Mouse (Mus musculus) liver, postnatal 0 days (tissue): ENCODE measurements around the gene Slc6a19. TPM values are rescaled to one million over a fixed set of nuclear protein-coding genes. Genes with fewer than 3 reads are reported as not detected.

Experiments used
- ATAC-seq: fragments of 200-750 bp; cut with Nextera tagmentation; 2 replicates; pipeline ENCODE4 v1.8.0; 2017; ENCODE audit warnings: mild to moderate bottlenecking, moderate library complexity
- DNase-seq: peaks from one replicate; pipeline ENCODE4 v3.0.0-alpha.2; 2016
- H3K27ac ChIP-seq: fragments of 300-500 bp; sonication (generic); 2 replicates; pipeline ENCODE4 v1.5.1; 2014; ENCODE audit warnings: antibody characterized with exemption, moderate library complexity, mild to moderate bottlenecking, low read depth
- H3K27me3 ChIP-seq: fragments of 300-500 bp; sonication (generic); 2 replicates; pipeline ENCODE4 v1.6.1; 2014; ENCODE audit warnings: low read length, control low read depth, mixed read lengths; ENCODE audit not compliant: insufficient read depth
- H3K36me3 ChIP-seq: fragments of 300-500 bp; sonication (generic); replicated peaks from 2 replicates; pipeline ENCODE4 v1.6.1; 2014; ENCODE audit warnings: mild to moderate bottlenecking, control low read depth, low read length, moderate library complexity, mixed read lengths; ENCODE audit not compliant: insufficient read depth
- H3K4me1 ChIP-seq: fragments of 300-500 bp; sonication (generic); 2 replicates; pipeline ENCODE4 v1.6.1; 2014; ENCODE audit warnings: antibody characterized with exemption, mild to moderate bottlenecking, control low read depth; ENCODE audit not compliant: insufficient read depth
- H3K4me2 ChIP-seq: fragments of 300-500 bp; sonication (generic); 2 replicates; pipeline ENCODE4 v1.6.1; 2014; ENCODE audit warnings: low read depth, mild to moderate bottlenecking, low read length, moderate library complexity, mixed read lengths
- H3K4me3 ChIP-seq: fragments of 300-500 bp; sonication (generic); 2 replicates; pipeline ENCODE4 v1.5.1; 2014; ENCODE audit warnings: low read depth, low read length
- H3K9ac ChIP-seq: fragments of 300-500 bp; sonication (generic); replicated peaks from 2 replicates; pipeline ENCODE4 v1.6.1; 2014; ENCODE audit warnings: mild to moderate bottlenecking, moderate library complexity
- H3K9me3 ChIP-seq: fragments of 300-500 bp; sonication (generic); 2 replicates; pipeline ENCODE4 v1.6.1; 2016; ENCODE audit warnings: mild to moderate bottlenecking, control low read depth, low read length, mixed read lengths
- CTCF ChIP-seq: sonication (generic); IDR thresholded peaks from 2 replicates; pipeline ENCODE4 v1.5.1; 2016; ENCODE audit warnings: antibody characterized with exemption, low read depth
- EP300 ChIP-seq: IDR thresholded peaks from 2 replicates; pipeline ENCODE4 v1.6.1; 2016; ENCODE audit warnings: antibody characterized with exemption, low read depth, mild to moderate bottlenecking
- WGBS: fragments of 180-500 bp; shearing (Covaris S2); extraction: QIAGEN DNeasy Blood & Tissue Kit; methylation state at CpG from one replicate; pipeline ENCODE4 v1.1.7; 2014; ENCODE audit not compliant: insufficient replicate concordance; 5-methylcytosine and 5-hydroxymethylcytosine counted together
- polyA plus RNA-seq: library from polyadenylated mRNA; unstranded; fragments of >200 nt; fragmentation: Nextera tagmentation; extraction: Ambion mirVana; gene quantifications from 2 replicates; pipeline ENCODE4 v1.2.1, GENCODE M21; 2015

Gene Slc6a19
- polyA plus RNA-seq, 1 experiment from 2014 or later, result 1.4 TPM

DNA sequence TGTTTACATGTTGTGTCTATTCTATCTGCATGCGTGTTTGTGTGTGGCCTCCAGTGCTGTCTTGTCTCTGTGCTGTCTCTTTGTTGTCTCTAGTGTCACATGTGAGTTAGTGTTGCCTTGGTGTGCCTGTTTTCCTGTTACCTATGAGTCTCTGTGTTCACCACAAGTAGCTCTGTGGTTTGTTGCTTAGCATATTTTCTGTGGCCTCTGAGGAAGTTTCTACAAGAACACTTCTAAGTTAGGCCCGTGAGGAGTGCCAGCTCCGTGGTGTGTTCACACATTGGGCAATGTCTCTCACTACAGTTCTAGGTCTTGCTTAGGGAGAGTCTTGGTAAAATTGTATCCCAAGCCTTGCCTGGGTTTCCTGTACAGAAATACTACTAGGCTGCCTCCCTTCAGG, 32.3 kb upstream of the Slc6a19 start:
- H3K9me3 ChIP-seq, result no peaks in the 10 kb centered on the region
- no peak overlapping the region for H3K4me3 ChIP-seq
- H3K4me2 ChIP-seq, result no peak overlapping the region
- no peaks in the 10 kb centered on the region for H3K36me3 ChIP-seq
- 55% methylated on average over 3 of the region's 3 CpGs for WGBS
- H3K9ac ChIP-seq, result no peak overlapping the region
- peaks cover 17% of the 10 kb centered on the region for H3K4me1 ChIP-seq
- no peak for DNase-seq
- H3K27me3 ChIP-seq, result peaks cover 9% of the 10 kb centered on the region
- ATAC-seq, result no peak
- TF ChIP-seq CTCF, result no peak
- TF ChIP-seq EP300, result no peak
- H3K27ac ChIP-seq, result no peak overlapping the region

DNA sequence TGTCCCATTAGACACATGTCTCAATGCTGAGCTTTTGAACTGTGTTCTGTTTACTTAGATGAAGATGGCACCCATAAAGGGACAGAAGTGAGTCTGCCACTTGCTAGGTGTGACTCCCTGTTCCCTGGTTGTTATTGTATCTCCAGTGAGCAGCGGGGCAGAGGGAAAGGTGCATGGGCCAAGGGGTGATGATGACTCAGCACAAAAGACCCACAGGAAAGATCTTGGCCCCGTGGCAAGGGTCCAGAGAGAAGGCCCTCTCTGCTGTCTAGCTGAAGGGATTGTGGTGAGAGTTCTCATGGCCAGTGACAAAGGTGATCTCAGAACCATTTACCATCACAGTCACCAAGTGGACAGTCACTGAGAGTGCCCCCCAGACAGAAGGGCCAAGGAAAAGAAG, 31.3 kb upstream of the Slc6a19 start:
- 57% methylated on average over 2 of the region's 2 CpGs for WGBS
- TF ChIP-seq EP300, result no peak
- TF ChIP-seq CTCF, result no peak
- DNase-seq, result no peak

DNA sequence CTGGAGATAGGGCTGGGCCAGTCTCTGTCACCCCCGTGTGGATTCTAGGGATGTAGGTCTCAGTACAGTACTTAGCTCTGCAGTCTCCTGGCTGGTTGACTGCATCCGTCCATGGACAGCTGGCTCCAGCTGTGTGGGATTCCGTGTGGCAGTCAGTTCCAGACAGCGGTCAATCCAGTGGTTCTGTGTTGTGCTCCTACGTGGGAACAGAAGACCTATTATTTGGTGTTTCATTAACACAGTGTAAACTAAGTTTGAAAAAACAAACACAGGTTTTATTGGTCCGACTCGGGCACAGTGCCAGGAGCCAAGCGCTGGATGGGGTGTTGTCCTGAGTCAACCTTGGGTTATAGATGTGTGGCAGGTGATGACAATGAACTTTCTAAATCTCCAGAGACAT, 30.6 kb upstream of the Slc6a19 start:
- H3K9me3 ChIP-seq, result no peaks in the 10 kb centered on the region
- TF ChIP-seq CTCF (0 out of 2 replicates have a peak, but pooled peaks have one; percentile 1), EP300 (no peak)
- H3K4me3 ChIP-seq, result no peak overlapping the region
- H3K36me3 ChIP-seq, result no peaks in the 10 kb centered on the region
- H3K9ac ChIP-seq, result no peak overlapping the region
- H3K27me3 ChIP-seq, result peaks cover 9% of the 10 kb centered on the region
- H3K27ac ChIP-seq, result no peak overlapping the region
- DNase-seq (peak; percentile 76), ATAC-seq (peak; percentile 75)
- 51% methylated on average over 8 of the region's 8 CpGs for WGBS
- H3K4me1 ChIP-seq, result peaks cover 17% of the 10 kb centered on the region
- H3K4me2 ChIP-seq, result no peak overlapping the region

More for the DNA sequence above, 31.3 kb upstream of the Slc6a19 start:
- Histone ChIP-seq H3K4me3 (no peak overlapping the region), H3K36me3 (no peaks in the 10 kb centered on the region), H3K27ac (no peak overlapping the region), H3K9ac (no peak overlapping the region), H3K9me3 (no peaks in the 10 kb centered on the region), H3K4me2 (no peak overlapping the region), H3K27me3 (peaks cover 9% of the 10 kb centered on the region), H3K4me1 (peaks cover 17% of the 10 kb centered on the region)
- ATAC-seq, result no peak

DNA sequence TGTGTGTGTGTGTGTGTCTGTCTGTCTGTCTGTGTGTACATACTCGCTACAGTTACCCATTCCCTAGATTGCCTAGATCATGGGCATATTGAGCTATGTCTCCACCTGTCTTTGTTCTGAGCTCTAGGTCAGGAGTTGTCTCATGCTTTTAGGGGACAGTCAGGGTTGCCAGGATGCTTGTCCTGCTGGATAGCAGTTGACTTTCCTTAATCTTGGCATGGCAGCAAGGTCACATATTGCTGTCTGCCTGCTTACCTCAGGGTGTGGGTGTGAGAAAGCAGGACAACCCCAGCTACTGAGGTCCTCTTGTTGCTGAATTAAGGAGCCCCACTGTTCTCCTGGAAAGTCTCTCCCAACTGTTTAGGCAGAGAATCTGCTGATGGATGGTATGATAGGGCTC, 29.7 kb upstream of the Slc6a19 start:
- H3K27me3 ChIP-seq, result peaks cover 9% of the 10 kb centered on the region
- H3K4me1 ChIP-seq, result peaks cover 17% of the 10 kb centered on the region
- DNase-seq (no peak), ATAC-seq (no peak)
- no peaks in the 10 kb centered on the region for H3K9me3 ChIP-seq
- no peak overlapping the region for H3K4me3 ChIP-seq
- no peak overlapping the region for H3K9ac ChIP-seq
- no peak overlapping the region for H3K27ac ChIP-seq
- 58% methylated on average over 1 of the region's 1 CpGs for WGBS
- H3K4me2 ChIP-seq, result no peak overlapping the region
- H3K36me3 ChIP-seq, result no peaks in the 10 kb centered on the region
- TF ChIP-seq CTCF (no peak), EP300 (no peak)

DNA sequence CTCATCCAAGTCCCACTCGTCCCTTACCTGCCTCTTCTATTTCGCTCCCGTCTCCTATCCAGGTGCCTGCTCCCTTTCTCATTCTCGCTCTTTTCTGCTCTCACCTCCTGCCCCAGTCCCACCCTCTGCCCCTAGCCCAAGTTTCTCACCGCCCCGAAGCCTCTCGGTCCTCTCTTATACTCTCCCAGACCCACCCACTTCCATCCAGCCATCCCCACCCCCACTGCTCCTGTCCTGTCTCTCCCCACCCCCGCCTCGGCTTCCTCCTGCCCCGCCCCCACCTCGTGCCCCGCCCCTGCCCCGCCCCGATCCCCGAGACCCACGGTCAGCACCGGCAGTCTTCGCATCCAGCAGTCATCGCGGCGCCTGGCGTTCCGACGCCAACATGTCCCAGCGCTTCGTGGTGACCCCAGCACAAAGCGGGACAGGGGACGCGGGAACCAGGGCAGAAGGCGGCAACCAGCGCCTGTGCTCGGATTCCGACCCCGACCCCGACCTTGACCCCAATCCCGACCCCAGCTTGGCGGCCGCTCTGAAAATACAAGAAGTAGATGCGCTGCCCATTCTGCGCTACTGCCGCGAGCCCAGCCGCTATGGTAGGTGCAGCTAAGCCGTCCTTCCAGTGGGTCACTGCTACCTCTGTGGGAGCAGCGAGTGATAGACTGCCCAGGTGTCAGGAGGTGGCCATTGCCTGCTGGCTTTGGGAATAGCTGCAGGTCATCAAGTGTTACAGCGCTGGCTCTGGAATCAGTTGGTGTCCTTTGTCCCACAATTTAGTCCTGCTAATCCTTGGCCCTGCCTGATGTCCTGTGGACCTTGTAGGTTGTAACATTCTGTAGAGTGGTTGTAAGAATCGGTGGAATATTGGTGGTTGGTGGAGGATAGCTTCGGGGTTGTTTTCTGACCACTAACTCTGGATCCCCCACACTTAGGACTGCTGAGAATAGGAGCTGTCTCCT, 28.4 kb upstream of the Slc6a19 start, which contains the start of gene Slc12a7:
TSS of gene Slc12a7 (plus strand) at position 353 of the 959 bp plus-strand sequence.
- no peak for TF ChIP-seq CTCF
- TF ChIP-seq EP300, result no peak
- no peak within 1 kb of the TSS for H3K27ac ChIP-seq
- DNase-seq (peak; percentile 62), ATAC-seq (peak; percentile 41)
- H3K9me3 ChIP-seq, result no peaks in the 10 kb centered on the region
- peaks cover 17% of the 10 kb centered on the region for H3K4me1 ChIP-seq
- no peaks in the 10 kb centered on the region for H3K36me3 ChIP-seq
- H3K4me3 ChIP-seq, result peak within 1 kb of the TSS; percentile 37
- 0 out of 2 replicates have a peak within 1 kb of the TSS, but pooled peaks have one; percentile 34 for H3K9ac ChIP-seq
- WGBS, result 6% methylated on average over 45 of the region's 48 CpGs
- H3K4me2 ChIP-seq, result peak within 1 kb of the TSS; percentile 73
- peaks cover 9% of the 10 kb centered on the region for H3K27me3 ChIP-seq

DNA sequence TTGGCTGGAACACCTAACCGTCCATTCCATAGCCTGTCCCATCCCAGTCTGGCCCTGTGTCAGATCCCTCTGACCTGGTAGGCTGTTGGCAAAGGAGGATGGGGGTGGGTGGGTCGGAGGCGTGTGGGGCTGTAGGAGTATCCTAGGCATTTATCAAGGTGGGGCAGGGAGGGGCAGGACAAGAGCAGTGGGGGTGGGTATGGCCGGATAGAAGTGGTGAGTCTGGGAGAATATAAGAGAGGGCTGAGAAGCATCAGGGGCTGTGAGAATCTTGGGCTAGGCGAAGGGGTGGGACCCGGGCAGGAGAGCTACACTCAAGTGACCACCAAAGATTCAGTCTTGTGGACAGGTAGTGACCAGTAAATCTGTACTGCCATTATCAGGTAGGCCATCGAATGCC, 27.6 kb upstream of the Slc6a19 start:
- H3K9ac ChIP-seq, result no peak overlapping the region

More for the DNA sequence above, 27.6 kb upstream of the Slc6a19 start:
- H3K4me2 ChIP-seq, result peak overlapping the region; percentile 73; the same call in 1 of the 2 replicates
- no peak overlapping the region for H3K27ac ChIP-seq
- DNase-seq (no peak), ATAC-seq (no peak)
- H3K4me3 ChIP-seq, result no peak overlapping the region
- peaks cover 9% of the 10 kb centered on the region for H3K27me3 ChIP-seq
- peaks cover 17% of the 10 kb centered on the region for H3K4me1 ChIP-seq
- 62% methylated on average over 7 of the region's 7 CpGs for WGBS
- TF ChIP-seq EP300 (no peak), CTCF (no peak)
- no peaks in the 10 kb centered on the region for H3K9me3 ChIP-seq
- no peaks in the 10 kb centered on the region for H3K36me3 ChIP-seq
